Mouse (Mus musculus): ENCODE data around the gene Hist1h2ab.

DNA sequence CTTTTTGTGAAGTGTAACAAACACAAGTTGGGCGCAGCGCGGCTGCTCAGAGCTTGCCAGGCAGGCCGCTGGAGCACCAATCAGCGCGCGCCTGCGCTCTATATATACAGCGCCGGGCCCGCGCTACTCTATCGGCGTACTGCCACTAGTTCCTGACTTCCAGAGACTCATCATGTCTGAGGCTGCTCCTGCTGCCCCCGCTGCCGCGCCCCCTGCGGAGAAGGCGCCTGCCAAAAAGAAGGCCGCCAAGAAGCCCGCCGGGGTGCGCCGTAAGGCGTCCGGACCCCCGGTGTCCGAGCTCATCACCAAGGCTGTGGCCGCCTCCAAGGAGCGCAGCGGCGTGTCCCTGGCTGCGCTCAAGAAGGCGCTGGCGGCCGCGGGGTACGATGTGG, 12.3 kb upstream of the Hist1h2ab start, which contains the start of gene Hist1h1c:
- TF ChIP-seq POLR2A (IDR thresholded peaks at IDR 0.05; ENCODE audit: borderline replicate concordance, low read depth, low read length) (peak; percentile 98), CTCF (IDR thresholded peaks at IDR 0.05; ENCODE audit: low read depth, low read length) (no peak)
